Comparison of ENCODE assay signal across 18 mouse cellular contexts in the genomic region with DNA sequence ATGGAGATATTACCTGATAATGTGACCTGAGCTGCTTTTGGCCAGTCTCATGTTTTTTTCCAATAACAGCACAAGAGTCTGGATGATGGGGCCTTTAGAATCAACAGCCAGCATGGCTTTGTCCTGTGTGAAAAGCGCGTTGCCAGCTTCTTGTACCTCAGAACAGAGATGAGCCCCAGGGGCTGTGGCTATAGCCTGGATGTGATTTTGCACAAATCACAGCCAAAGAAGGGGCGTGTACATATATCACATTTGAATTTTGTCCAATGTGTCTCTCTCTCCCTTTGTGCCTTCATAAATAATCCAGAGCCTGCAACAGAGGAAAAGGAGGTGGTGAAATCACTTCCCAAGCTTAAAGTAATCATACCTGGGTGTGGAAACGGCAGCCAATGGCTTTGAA.
DNase-seq lines count a peak whose midpoint lies in the region; ATAC-seq and TF ChIP-seq lines count a peak whose summit lies in the region.
"Had no signal": no experiment of that assay in that cellular context is flagged by ENCODE, and none has a peak within 500 bp of the region (broad histone marks: within the 10 kb centered on the region; RNA-seq: fewer than 3 reads in every experiment).

No protein-coding gene starts in this region.

- H3K4me1 ChIP-seq in neural tube, embryonic 13.5 days (replicated peaks), result peaks cover 28% of the 10 kb centered on the region
- peaks cover 19% of the 10 kb centered on the region for H3K4me1 ChIP-seq in neural tube, embryonic 15.5 days
- H3K4me1 ChIP-seq in forebrain, embryonic 15.5 days, result peaks cover 36% of the 10 kb centered on the region
- peaks cover 9% of the 10 kb centered on the region for H3K4me1 ChIP-seq in limb, embryonic 12.5 days (replicated peaks)
- H3K4me1 ChIP-seq in midbrain, embryonic 16.5 days (ENCODE audit: control insufficient read depth, insufficient read depth, low read length), result peaks cover 26% of the 10 kb centered on the region
- no peaks in the 10 kb centered on the region for H3K4me1 ChIP-seq in liver, postnatal 0 days (ENCODE audit: insufficient read depth)

- no peak overlapping the region for H3K9ac ChIP-seq in neural tube, embryonic 13.5 days
- no peak overlapping the region for H3K9ac ChIP-seq in neural tube, embryonic 15.5 days (replicated peaks)
- H3K9ac ChIP-seq in forebrain, embryonic 15.5 days (replicated peaks), result 0 out of 2 replicates have a peak overlapping the region, but pooled peaks have one; percentile 1
- H3K9ac ChIP-seq in limb, embryonic 12.5 days (replicated peaks), result no peak overlapping the region
- H3K9ac ChIP-seq in midbrain, embryonic 16.5 days (ENCODE audit: low read depth, low read length), result no peak overlapping the region
- H3K9ac ChIP-seq in liver, postnatal 0 days (replicated peaks), result no peak overlapping the region
- H3K9ac ChIP-seq: embryonic facial prominence, embryonic 12.5 days; liver, embryonic 14.5 days had no signal

- TF ChIP-seq CTCF in liver, postnatal 0 days (IDR thresholded peaks at IDR 0.05; ENCODE audit: low read depth), result no peak

- no peak overlapping the region for H3K4me2 ChIP-seq in neural tube, embryonic 13.5 days
- no peak overlapping the region for H3K4me2 ChIP-seq in neural tube, embryonic 15.5 days
- peak overlapping the region; percentile 7; the same call in 1 of the 2 replicates for H3K4me2 ChIP-seq in forebrain, embryonic 15.5 days (replicated peaks)
- H3K4me2 ChIP-seq in limb, embryonic 12.5 days, result no peak overlapping the region
- no peak overlapping the region for H3K4me2 ChIP-seq in midbrain, embryonic 16.5 days (ENCODE audit: low read length)
- no peak overlapping the region for H3K4me2 ChIP-seq in liver, postnatal 0 days (ENCODE audit: low read depth, low read length)
- H3K4me2 ChIP-seq: embryonic facial prominence, embryonic 12.5 days had no signal

- H3K27me3 ChIP-seq in neural tube, embryonic 13.5 days, result no peaks in the 10 kb centered on the region
- no peaks in the 10 kb centered on the region for H3K27me3 ChIP-seq in neural tube, embryonic 15.5 days (replicated peaks)
- no peaks in the 10 kb centered on the region for H3K27me3 ChIP-seq in forebrain, embryonic 15.5 days
- no peaks in the 10 kb centered on the region for H3K27me3 ChIP-seq in limb, embryonic 12.5 days
- H3K27me3 ChIP-seq in midbrain, embryonic 16.5 days (ENCODE audit: control insufficient read depth, insufficient read depth, low read depth, low read length), result no peaks in the 10 kb centered on the region
- no peaks in the 10 kb centered on the region for H3K27me3 ChIP-seq in liver, postnatal 0 days (ENCODE audit: insufficient read depth, low read length)
- H3K27me3 ChIP-seq: embryonic facial prominence, embryonic 12.5 days had no signal

- H3K4me3 ChIP-seq in neural tube, embryonic 13.5 days, result no peak overlapping the region
- H3K4me3 ChIP-seq in neural tube, embryonic 15.5 days (replicated peaks), result no peak overlapping the region
- no peak overlapping the region for H3K4me3 ChIP-seq in forebrain, embryonic 15.5 days
- no peak overlapping the region for H3K4me3 ChIP-seq in limb, embryonic 12.5 days (replicated peaks)
- H3K4me3 ChIP-seq in midbrain, embryonic 16.5 days (ENCODE audit: low read depth, low read length), result no peak overlapping the region
- H3K4me3 ChIP-seq in liver, postnatal 0 days (ENCODE audit: low read depth, low read length), result no peak overlapping the region
- H3K4me3 ChIP-seq: embryonic facial prominence, embryonic 12.5 days; gastrocnemius, adult 2 months; layer of hippocampus, adult 2 months had no signal

- no peaks in the 10 kb centered on the region for H3K9me3 ChIP-seq in neural tube, embryonic 13.5 days
- H3K9me3 ChIP-seq in neural tube, embryonic 15.5 days (replicated peaks), result no peaks in the 10 kb centered on the region
- H3K9me3 ChIP-seq in forebrain, embryonic 15.5 days, result no peaks in the 10 kb centered on the region
- no peaks in the 10 kb centered on the region for H3K9me3 ChIP-seq in limb, embryonic 12.5 days
- no peaks in the 10 kb centered on the region; the same call in 1 of the 2 replicates for H3K9me3 ChIP-seq in midbrain, embryonic 16.5 days (replicated peaks; ENCODE audit: control insufficient read depth, low read length, poor library complexity, severe bottlenecking)
- no peaks in the 10 kb centered on the region for H3K9me3 ChIP-seq in liver, postnatal 0 days (ENCODE audit: low read length)
- H3K9me3 ChIP-seq: embryonic facial prominence, embryonic 12.5 days had no signal

- no peak for TF ChIP-seq EP300 in liver, postnatal 0 days (IDR thresholded peaks at IDR 0.05; ENCODE audit: low read depth)

- 36% methylated on average over 4 of the region's 4 CpGs for WGBS in neural tube, embryonic 13.5 days
- 40% methylated on average over 4 of the region's 4 CpGs for WGBS in neural tube, embryonic 15.5 days
- 35% methylated on average over 4 of the region's 4 CpGs for WGBS in forebrain, embryonic 15.5 days
- WGBS in limb, embryonic 12.5 days, result 52% methylated on average over 4 of the region's 4 CpGs
- 26% methylated on average over 4 of the region's 4 CpGs for WGBS in midbrain, embryonic 16.5 days
- 79% methylated on average over 4 of the region's 4 CpGs for WGBS in liver, postnatal 0 days (ENCODE audit: insufficient replicate concordance)

- H3K27ac ChIP-seq in neural tube, embryonic 13.5 days (replicated peaks), result peak overlapping the region; percentile 75
- H3K27ac ChIP-seq in neural tube, embryonic 15.5 days (replicated peaks), result no peak overlapping the region
- H3K27ac ChIP-seq in forebrain, embryonic 15.5 days (replicated peaks), result peak overlapping the region; percentile 91
- peak overlapping the region; percentile 53; the same call in 1 of the 2 replicates for H3K27ac ChIP-seq in limb, embryonic 12.5 days
- peak overlapping the region; percentile 58 for H3K27ac ChIP-seq in midbrain, embryonic 16.5 days (ENCODE audit: low read length)
- H3K27ac ChIP-seq in liver, postnatal 0 days (ENCODE audit: low read depth), result no peak overlapping the region
- H3K27ac ChIP-seq: embryonic facial prominence, embryonic 12.5 days; gastrocnemius, adult 2 months; layer of hippocampus, adult 2 months; liver, embryonic 14.5 days had no signal

- no peak for ATAC-seq in neural tube, embryonic 13.5 days (ENCODE audit: low read depth)
- no peak for ATAC-seq in neural tube, embryonic 15.5 days (ENCODE audit: low FRiP score)
- peak; percentile 66 for ATAC-seq in forebrain, embryonic 15.5 days (replicated peaks)
- ATAC-seq in limb, embryonic 12.5 days (ENCODE audit: insufficient number of reproducible peaks, insufficient read depth, low FRiP score, low TSS enrichment, low read depth), result no peak
- ATAC-seq in midbrain, embryonic 16.5 days, result 0 out of 2 replicates have a peak, but pooled peaks have one; percentile 20
- ATAC-seq in erythroblast, adult 5-6 weeks (replicated peaks; ENCODE audit: low FRiP score, poor library complexity, severe bottlenecking), result no peak
- no peak for ATAC-seq in liver, postnatal 0 days
- ATAC-seq: intestine, embryonic 16.5 days had no signal

- H3K36me3 ChIP-seq in neural tube, embryonic 13.5 days, result no peaks in the 10 kb centered on the region
- H3K36me3 ChIP-seq in neural tube, embryonic 15.5 days, result no peaks in the 10 kb centered on the region
- no peaks in the 10 kb centered on the region for H3K36me3 ChIP-seq in forebrain, embryonic 15.5 days
- no peaks in the 10 kb centered on the region for H3K36me3 ChIP-seq in limb, embryonic 12.5 days
- H3K36me3 ChIP-seq in midbrain, embryonic 16.5 days (ENCODE audit: control insufficient read depth, insufficient read depth, low read length), result no peaks in the 10 kb centered on the region
- H3K36me3 ChIP-seq in liver, postnatal 0 days (replicated peaks; ENCODE audit: insufficient read depth, low read length), result no peaks in the 10 kb centered on the region
- H3K36me3 ChIP-seq: embryonic facial prominence, embryonic 12.5 days had no signal

- no peak for DNase-seq in Muller cell, postnatal 12 days (ENCODE audit: inconsistent ontology term)
- no peak for DNase-seq in liver, postnatal 0 days
- DNase-seq: adrenal gland, postnatal 36 days; cerebellum, adult 9-10 months; gastrocnemius, adult 2 months; heart, postnatal 10 days; left cerebral cortex, postnatal 4 days; thymus, postnatal 4 days had no signal

Comparison
In these comparisons a context has a peak if more than half of its experiments do, and no peak if none do; other contexts are left out.
1. H3K27ac ChIP-seq: peak in neural tube, embryonic 13.5 days (single experiment), forebrain, embryonic 15.5 days (single experiment), limb, embryonic 12.5 days (single experiment) and midbrain, embryonic 16.5 days (single experiment); none in neural tube, embryonic 15.5 days (single experiment) and liver, postnatal 0 days (single experiment).
2. ATAC-seq: peak in forebrain, embryonic 15.5 days (single experiment) and midbrain, embryonic 16.5 days (single experiment); none in neural tube, embryonic 13.5 days (single experiment), neural tube, embryonic 15.5 days (single experiment), limb, embryonic 12.5 days (single experiment), erythroblast, adult 5-6 weeks (single experiment) and liver, postnatal 0 days (single experiment).